ENCODE assay signal across 21 mouse cellular contexts in genomic region chr10:68550668-68551267, GRCm38 (mm10). TPM values are rescaled to one million over a fixed set of nuclear protein-coding genes. Genes with fewer than 3 reads are reported as not detected.
DNase-seq lines count a peak whose midpoint lies in the region; ATAC-seq and TF ChIP-seq lines count a peak whose summit lies in the region.
"Had no signal": no experiment of that assay in that cellular context is flagged by ENCODE, and none has a peak within 500 bp of the region (broad histone marks: within the 10 kb centered on the region; RNA-seq: fewer than 3 reads in every experiment).

No protein-coding gene starts in this region.

- no peaks in the 10 kb centered on the region for H3K27me3 ChIP-seq in kidney, adult 2 months (replicated peaks; ENCODE audit: control insufficient read depth, insufficient read depth, low read length)
- H3K27me3 ChIP-seq in hindbrain, embryonic 15.5 days: no peaks in the 10 kb centered on the region
- H3K27me3 ChIP-seq in stomach, embryonic 14.5 days (ENCODE audit: control insufficient read depth, insufficient read depth, low read length): no peaks in the 10 kb centered on the region
- H3K27me3 ChIP-seq: embryonic facial prominence, embryonic 12.5 days; limb, embryonic 12.5 days; liver, embryonic 15.5 days had no signal

- peaks cover 3% of the 10 kb centered on the region; the same call in 1 of the 2 replicates for H3K4me1 ChIP-seq in kidney, adult 2 months (ENCODE audit: control insufficient read depth, insufficient read depth, low read length)
- H3K4me1 ChIP-seq in hindbrain, embryonic 15.5 days (replicated peaks): no peaks in the 10 kb centered on the region; the same call in 1 of the 2 replicates
- H3K4me1 ChIP-seq in stomach, embryonic 14.5 days (ENCODE audit: control insufficient read depth, insufficient read depth, low read length): no peaks in the 10 kb centered on the region
- H3K4me1 ChIP-seq: embryonic facial prominence, embryonic 12.5 days; liver, embryonic 15.5 days had no signal

- no peak overlapping the region for H3K9ac ChIP-seq in hindbrain, embryonic 15.5 days
- no peak overlapping the region for H3K9ac ChIP-seq in stomach, embryonic 14.5 days (replicated peaks; ENCODE audit: low read depth, low read length)
- H3K9ac ChIP-seq: embryonic facial prominence, embryonic 12.5 days; forebrain, postnatal 0 days; limb, embryonic 12.5 days; liver, embryonic 15.5 days had no signal

- WGBS in kidney, adult 2 months: 37% methylated on average over 9 of the region's 9 CpGs
- 65% methylated on average over 9 of the region's 9 CpGs for WGBS in hindbrain, embryonic 15.5 days
- WGBS in stomach, embryonic 14.5 days: 72% methylated on average over 9 of the region's 9 CpGs

- no peak for ATAC-seq in hindbrain, embryonic 15.5 days (ENCODE audit: low FRiP score, low read depth)
- 0 out of 2 replicates have a peak, but pooled peaks have one; percentile 76 for ATAC-seq in stomach, embryonic 14.5 days (ENCODE audit: insufficient number of reproducible peaks, insufficient read depth, low FRiP score, low read depth)
- ATAC-seq: forebrain, postnatal 0 days; lung, postnatal 0 days had no signal

- H3K27ac ChIP-seq in kidney, adult 2 months (ENCODE audit: insufficient read depth, low read depth, low read length): no peak overlapping the region
- peak overlapping the region; percentile 42 for H3K27ac ChIP-seq in hindbrain, embryonic 15.5 days (replicated peaks)
- H3K27ac ChIP-seq in stomach, embryonic 14.5 days (ENCODE audit: low read length): no peak overlapping the region; the same call in 1 of the 2 replicates
- H3K27ac ChIP-seq: embryonic facial prominence, embryonic 12.5 days; limb, embryonic 12.5 days; liver, embryonic 15.5 days had no signal

- TF ChIP-seq POLR2A in kidney, adult 2 months (IDR thresholded peaks at IDR 0.05; ENCODE audit: low read depth, low read length): no peak

- no peaks in the 10 kb centered on the region for H3K9me3 ChIP-seq in hindbrain, embryonic 15.5 days
- no peaks in the 10 kb centered on the region for H3K9me3 ChIP-seq in stomach, embryonic 14.5 days (ENCODE audit: control insufficient read depth, low read depth, low read length)
- H3K9me3 ChIP-seq: embryonic facial prominence, embryonic 12.5 days; limb, embryonic 12.5 days; liver, embryonic 15.5 days had no signal

- H3K4me2 ChIP-seq in hindbrain, embryonic 15.5 days: no peak overlapping the region
- H3K4me2 ChIP-seq in stomach, embryonic 14.5 days (replicated peaks; ENCODE audit: low read depth, low read length): no peak overlapping the region
- H3K4me2 ChIP-seq: embryonic facial prominence, embryonic 12.5 days; limb, embryonic 12.5 days; liver, embryonic 15.5 days had no signal

- no peaks in the 10 kb centered on the region for H3K36me3 ChIP-seq in kidney, adult 2 months (ENCODE audit: control insufficient read depth, insufficient read depth, low read length)
- H3K36me3 ChIP-seq in hindbrain, embryonic 15.5 days: no peaks in the 10 kb centered on the region
- H3K36me3 ChIP-seq in stomach, embryonic 14.5 days (ENCODE audit: control insufficient read depth, insufficient read depth, low read length): no peaks in the 10 kb centered on the region
- H3K36me3 ChIP-seq: embryonic facial prominence, embryonic 12.5 days; limb, embryonic 12.5 days; liver, embryonic 15.5 days had no signal

- H3K4me3 ChIP-seq in kidney, adult 2 months (ENCODE audit: insufficient read depth, low read depth, low read length): no peak overlapping the region
- H3K4me3 ChIP-seq in hindbrain, embryonic 15.5 days: no peak overlapping the region
- H3K4me3 ChIP-seq in stomach, embryonic 14.5 days (ENCODE audit: low read depth, low read length): no peak overlapping the region
- H3K4me3 ChIP-seq: embryonic facial prominence, embryonic 12.5 days; limb, embryonic 12.5 days; liver, embryonic 15.5 days had no signal

- peak; percentile 68 for DNase-seq in kidney, adult 2 months
- DNase-seq in kidney, adult 11 months: no peak
- peak; percentile 65 for DNase-seq in kidney, adult 9 months
- DNase-seq in frontal cortex, postnatal 36 days (ENCODE audit: low spot score in 2 of 2): no peak
- no peak for DNase-seq in right cerebral cortex, postnatal 25 days
- no peak for DNase-seq in left cerebral cortex, adult 18-20 months (ENCODE audit: low spot score in 2 of 2)
- DNase-seq: adrenal gland, postnatal 14 days; B cell, adult 2 months; cerebellum, adult 2 months; forebrain, postnatal 0 days; heart, adult 18-20 months; midbrain, embryonic 14.5 days; right cerebral cortex, postnatal 4 days; thymus, adult 2 months had no signal

- TF ChIP-seq CTCF in kidney, adult 2 months (conservative IDR thresholded peaks at IDR 0.05; ENCODE audit: insufficient read depth, insufficient read length, low read depth, low read length): no peak

RNA-seq across cellular contexts. Expression of gene Cabcoco1, which starts 9.1 kb away (rescaled TPM):
- 10.0 and 12.3 TPM in 2 replicates for polyA plus RNA-seq in kidney, adult 2 months (2012; rRNA removed)
- 1.7 and 3.4 TPM in 2 replicates for polyA plus RNA-seq in hindbrain, embryonic 15.5 days (2015; fragmentation: Nextera tagmentation; extraction: Ambion mirVana)
- 2.0 and 2.2 TPM in 2 replicates for polyA plus RNA-seq in stomach, embryonic 14.5 days (2014; fragmentation: Nextera tagmentation; extraction: Ambion mirVana)
- 1 to 10 TPM; 1.7 to 2.5 TPM for total RNA-seq in left cerebral cortex, adult 18-20 months (2021)
- total RNA-seq: megakaryocyte, adult 5-6 weeks had no signal

Comparison
In these comparisons a context has a peak if more than half of its experiments do, and no peak if none do; other contexts are left out.
1. DNase-seq: peak in kidney, adult 2 months (single experiment) and kidney, adult 9 months (single experiment); none in kidney, adult 11 months (single experiment), frontal cortex, postnatal 36 days (0 of 2), right cerebral cortex, postnatal 25 days (single experiment) and left cerebral cortex, adult 18-20 months (0 of 2).